Mouse (Mus musculus) A20 (cell line): ENCODE measurements at regions not wholly inside any gene's neighbourhood (a gene's known extent, or its start where the extent isn't known, plus 50 kb on each side); places are given as distances from the start of the nearest gene placed in this dataset.

Experiments
- DNase-seq: peaks from one replicate; pipeline ENCODE4 v3.0.0-alpha.2; 2011; ENCODE audit warnings: low read depth, low spot score

GRCm38 (mm10) chr9:61044983-61045382 is 250.6 kb downstream of the Uaca start:
- DNase-seq = no peak

DNA sequence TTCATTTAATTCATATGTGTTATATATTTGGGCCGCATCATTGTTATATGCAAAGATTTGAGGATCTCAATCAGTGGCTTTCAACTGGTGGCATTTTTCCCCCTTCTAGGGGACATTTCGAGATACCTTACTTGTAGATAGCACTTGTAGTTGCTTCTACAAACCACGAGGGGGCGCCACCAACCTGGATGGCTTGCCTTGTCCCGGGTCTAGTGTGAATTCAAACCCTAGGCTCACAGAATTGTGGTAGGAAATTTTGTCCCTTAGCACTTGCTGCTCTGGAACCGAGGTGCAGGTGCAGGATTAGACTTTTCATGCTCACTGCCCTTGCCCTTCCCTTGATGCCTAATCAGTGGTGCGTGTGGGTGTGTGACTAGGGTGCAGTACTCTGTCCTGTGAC is 252.2 kb downstream of the Uaca start:
- peak; percentile 74 for DNase-seq

- DNase-seq = no peak
These were observed 252.9 kb downstream of the Uaca start for GRCm38 (mm10) chr9:61047289-61047688.

GRCm38 (mm10) chr9:61048576-61048975 is 254.2 kb downstream of the Uaca start:
- no peak for DNase-seq

DNA sequence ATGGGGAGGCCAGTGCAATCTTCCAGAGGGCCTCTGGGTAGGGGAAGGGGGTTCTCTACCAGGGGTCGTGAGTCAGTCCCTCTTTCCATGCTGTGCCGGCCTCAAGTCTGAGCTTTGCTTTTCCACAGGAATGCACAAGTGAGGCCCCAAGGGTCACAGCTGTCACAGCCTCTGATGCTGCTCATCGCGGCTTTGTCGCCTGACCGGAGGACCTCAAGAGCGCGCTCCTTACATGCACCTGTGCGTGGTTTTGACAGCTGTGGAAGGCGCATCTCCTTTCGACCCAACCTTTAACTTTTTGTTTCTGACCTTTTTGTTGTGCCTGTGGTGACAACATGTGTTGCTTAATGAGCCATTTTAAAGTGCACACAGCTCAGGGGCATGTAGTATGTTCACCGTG is 258.3 kb downstream of the Uaca start:
- DNase-seq = peak; percentile 26

DNA sequence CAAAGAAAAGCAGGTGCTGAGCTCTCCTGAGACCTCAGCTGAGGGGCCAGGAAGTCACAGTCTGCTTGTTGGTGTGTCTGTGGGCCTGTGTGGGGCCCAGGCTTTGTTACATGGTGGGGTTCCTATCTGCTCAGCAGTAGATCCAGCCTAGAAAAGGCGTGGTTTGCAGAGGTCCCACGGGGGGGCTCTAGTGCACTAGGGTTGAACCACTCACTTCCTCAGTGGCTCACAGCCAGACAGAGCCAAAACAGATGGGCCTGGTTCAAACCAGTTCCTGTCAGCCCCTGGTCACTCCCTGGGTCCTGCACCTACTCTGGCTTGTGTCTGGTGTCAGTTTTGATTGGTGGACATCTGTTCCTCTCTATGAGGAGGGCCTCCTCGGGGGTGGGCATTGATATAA is 260.1 kb downstream of the Uaca start:
- DNase-seq = peak; percentile 87

DNA sequence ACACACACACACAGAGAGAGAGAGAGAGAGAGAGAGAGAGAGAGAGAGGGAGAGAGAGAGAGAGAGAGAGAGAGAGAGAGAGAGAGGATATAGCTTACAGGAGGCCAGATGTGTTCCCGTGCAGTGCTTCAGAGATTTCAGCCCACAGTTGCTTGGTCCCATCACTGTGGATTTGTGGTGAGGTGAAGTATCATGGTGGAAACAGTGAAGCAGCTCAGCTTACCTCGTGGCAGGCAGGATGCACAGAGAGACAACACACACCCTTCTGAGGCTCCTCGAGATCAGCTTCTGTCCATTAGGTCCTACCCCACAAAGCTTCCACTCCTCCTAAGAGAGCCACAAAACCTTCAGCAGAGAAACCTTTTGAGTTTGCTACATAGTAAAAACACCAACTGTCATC is 261.1 kb downstream of the Uaca start:
- no peak for DNase-seq

DNA sequence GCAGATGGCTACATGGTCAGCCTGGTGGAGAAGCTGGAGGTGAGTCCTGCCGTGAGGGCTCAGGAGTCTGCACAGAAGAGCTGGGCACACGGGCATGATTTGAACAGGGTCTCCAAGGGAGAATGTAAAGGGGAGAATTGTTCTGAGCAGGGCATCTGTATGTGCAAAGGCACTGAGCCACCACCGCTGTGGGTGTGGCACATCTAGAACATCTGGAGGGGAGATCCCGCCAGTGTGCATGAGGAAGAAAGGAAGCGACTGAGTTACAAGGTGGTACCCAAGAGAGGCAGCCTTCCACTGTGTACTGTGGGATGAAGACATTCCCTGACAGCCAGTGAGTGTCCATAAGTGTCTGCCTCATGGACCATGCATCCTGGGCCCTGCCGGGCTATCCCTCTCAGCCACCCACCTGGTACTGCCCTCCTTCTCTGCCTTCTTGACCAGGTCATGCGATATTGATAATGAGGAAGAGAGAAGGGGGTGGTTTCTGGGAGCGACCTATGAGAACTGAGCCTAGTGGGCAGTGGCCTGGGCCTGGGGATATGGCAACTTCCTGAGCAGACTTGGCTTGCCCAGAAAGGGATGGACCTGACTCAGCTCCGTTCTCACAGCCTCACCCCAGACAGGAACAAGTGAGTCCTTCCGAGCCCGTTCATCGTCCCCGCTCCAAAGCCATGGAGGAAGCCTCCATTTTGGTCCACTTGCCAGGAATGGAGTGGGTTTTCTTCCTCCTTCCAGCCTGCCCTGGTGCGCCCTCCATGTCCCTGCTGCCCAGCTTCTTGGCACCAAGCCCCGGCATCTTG is 261.8 kb downstream of the Uaca start:
- DNase-seq = peak; percentile 20

GRCm38 (mm10) chr9:61056731-61057270 is 262.5 kb downstream of the Uaca start:
- DNase-seq = no peak

GRCm38 (mm10) chr9:61059225-61059624 is 264.9 kb downstream of the Uaca start:
- peak; percentile 10 for DNase-seq

DNA sequence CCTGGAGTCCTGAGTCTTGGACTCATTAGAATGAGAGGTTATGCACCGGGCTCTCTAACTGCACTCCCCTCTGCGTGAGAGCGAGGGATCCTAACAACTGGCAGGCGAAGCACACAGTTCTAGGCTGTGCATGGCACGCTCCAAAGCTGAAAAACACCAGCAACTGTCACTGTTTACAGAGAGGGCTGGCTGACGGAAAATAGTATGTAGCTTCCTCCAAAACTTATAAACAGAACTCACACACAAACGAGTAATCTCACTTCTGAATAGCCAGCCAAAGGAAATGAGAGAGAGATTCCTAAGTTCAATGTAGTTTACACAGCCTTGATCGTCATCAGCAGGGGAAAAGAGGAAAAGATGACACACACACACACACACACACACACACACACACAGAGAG is 266.6 kb downstream of the Uaca start:
- DNase-seq = no peak

DNA sequence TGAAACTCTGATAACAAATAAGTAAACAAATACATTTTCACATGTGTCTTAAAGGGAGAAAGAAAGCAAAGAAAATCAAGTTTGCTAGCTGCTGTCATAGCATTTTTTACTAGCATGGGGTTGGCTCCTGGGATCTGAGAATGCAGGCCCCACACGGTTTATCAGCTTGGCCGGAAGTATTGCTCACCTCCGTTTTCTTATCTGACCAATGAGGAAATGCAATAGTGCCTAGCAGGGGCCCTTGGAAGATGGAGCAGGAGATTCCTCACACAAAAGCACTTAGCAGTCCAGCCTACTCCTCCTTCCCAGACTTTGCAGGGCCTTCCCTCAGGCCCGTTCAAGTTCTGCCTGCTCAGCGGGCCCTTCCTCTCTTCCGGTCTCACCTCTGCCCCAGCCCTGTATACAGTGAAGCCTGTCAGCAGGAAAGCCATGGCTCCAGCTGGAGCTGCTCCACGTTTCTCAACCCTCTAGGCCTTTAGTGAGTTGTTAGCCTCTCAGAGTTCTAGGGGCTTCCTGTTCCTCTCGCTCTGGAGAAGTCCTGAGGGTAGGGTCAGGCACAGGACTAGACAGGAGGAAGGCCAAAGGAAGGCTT is 270.5 kb downstream of the Uaca start:
- no peak for DNase-seq

- DNase-seq = no peak
These were observed 275.4 kb downstream of the Uaca start for GRCm38 (mm10) chr9:61069553-61070314.

DNA sequence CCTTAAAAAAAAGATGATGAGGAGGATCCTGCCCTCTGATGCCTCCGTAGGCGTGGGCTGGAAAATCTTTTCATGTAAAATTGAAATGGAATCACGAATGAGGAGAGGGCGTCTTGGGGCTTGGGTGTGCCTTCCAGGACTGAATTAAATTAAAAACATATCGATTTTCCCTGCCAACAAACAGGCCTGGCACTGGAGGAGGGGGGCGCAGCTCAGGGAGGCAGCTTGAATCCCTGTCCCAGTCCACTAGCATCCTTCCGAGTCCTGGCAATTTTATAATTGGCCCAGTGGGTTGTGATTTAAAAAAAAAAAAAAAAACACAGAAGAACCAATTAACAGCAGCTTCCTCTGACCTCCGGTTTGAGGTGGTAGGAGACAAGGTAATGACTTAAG is 276.0 kb downstream of the Uaca start:
- no peak for DNase-seq

DNA sequence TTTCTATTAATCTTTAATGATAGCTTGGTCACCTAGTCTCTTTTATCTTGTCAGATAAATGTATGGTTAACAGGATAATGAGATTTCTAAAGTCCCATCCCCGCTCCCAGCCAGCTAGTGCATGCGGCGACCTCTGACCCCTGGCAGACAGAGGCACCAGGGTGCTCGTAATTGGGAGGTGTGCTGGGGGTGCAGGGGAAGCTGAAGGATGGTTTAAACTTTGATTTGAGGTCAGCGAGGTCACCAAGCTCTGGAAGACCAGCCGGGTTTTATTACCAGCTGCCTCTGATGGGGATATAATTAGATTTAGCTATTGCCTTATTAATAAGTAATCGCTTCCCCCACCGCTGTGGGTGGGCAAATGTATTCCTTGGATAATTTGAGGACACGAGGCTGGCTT is 276.5 kb downstream of the Uaca start:
- DNase-seq = no peak

DNA sequence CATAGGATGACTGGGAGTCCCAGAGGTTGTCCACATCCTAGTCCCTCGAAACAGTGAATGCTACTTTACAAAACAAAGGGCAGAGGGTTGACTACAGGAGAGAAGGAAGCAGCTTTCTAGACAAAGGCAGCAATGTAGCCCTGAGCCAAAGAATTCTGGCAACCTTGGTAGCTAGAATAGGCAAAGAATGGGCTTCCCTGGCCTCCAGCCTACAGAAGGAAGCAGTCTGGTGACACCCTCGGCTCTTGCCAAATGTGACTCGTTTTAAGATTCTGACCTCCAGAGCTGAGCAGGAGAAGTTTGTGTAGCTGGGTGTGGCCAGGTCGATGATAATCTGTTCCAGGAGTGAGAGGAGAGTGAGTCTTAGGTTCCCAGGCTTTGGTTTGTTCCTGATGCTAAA is 279.1 kb downstream of the Uaca start:
- DNase-seq = no peak

GRCm38 (mm10) chr9:61075071-61075470 is 280.7 kb downstream of the Uaca start:
- DNase-seq = no peak

DNA sequence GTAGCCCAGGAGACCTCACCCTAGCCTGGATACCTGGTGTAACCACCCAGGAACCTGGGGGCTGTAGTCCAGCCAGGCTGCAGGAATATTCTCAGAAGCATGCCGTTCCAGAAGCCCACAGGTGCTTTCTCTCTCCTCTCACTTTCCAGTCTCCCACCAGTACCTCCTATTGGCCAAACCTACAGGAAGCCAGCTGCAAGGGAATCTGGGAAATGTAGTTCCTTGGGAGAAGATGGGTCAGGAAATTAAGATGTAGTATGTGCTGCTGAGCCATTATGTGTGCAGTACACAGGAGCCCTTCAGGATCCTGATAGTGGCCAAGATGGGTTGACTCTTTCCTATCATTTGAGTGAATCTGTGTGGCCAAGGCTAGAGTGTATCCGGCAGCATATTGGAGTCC is 282.8 kb downstream of the Uaca start:
- no peak for DNase-seq

DNA sequence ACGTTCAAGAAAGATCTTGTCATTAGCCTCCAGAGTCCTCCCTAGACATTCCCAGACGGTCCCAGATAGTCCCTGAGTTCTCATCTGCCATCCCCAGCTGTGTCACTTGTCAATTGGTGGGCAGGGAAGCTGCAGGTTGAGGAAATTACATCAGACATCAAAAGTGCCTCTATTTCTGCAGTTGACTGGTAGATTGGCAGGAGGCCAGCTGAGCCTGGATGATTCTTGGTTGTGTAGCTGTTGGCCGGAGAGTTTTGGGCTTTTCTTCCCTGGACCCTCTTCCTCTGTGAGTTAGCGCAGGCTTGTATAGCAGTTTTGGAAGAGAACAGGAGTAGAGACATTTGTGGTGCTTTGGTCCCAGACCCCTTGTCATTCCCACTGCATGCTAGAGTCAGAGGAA is 283.5 kb downstream of the Uaca start:
- no peak for DNase-seq

GRCm38 (mm10) chr9:61081474-61082021 is 287.2 kb downstream of the Uaca start:
- DNase-seq = no peak

- no peak for DNase-seq
These were observed 287.4 kb upstream of the Tle3 start for GRCm38 (mm10) chr9:61084655-61085230.

- DNase-seq = no peak
These were observed 285.1 kb upstream of the Tle3 start for GRCm38 (mm10) chr9:61087035-61087434.
